Mouse (Mus musculus): ENCODE results near the gene Sugp2.

Gene Sugp2

DNA sequence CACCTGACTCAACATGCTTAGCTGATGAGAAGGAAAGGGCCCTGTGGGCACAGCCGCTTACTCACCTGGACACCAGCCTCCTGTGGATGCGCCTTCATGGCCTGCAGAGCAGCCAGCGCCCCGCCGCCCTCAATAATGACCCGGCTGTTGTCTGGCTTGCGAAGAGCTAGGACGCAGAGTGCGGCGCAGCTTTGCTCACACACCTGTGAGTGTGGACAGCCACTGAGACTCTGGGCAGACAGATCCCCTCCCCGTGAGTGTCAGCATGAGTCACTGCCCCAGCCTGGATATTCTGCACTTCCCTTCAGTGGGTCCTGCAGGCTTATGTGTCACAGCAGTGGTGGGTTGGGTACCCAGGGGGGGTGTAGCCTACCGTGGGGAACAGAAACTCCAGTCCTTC, 12.0 kb upstream of the Sugp2 start:
- DNase-seq = no peak

DNA sequence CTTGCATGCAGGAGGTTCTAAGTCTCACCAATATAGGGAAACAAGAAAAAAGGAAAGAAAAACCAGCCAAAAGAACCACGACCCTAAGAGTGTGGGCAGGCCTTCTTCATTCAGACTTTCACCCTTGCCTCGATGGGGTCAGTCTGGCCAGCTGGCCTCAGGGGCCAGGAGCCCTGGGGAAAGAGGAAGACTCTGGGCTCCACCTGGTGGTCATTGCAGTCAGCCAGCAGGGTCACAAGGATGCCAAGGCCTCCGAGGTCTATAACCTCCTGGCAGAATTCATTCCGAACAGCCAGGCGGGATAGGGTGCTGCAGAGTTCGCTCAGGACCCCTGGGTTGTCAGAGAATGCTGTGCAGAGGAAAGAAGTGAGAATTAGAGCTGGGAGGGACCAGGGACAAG, 10.7 kb upstream of the Sugp2 start:
- peak; percentile 27 for DNase-seq

DNA sequence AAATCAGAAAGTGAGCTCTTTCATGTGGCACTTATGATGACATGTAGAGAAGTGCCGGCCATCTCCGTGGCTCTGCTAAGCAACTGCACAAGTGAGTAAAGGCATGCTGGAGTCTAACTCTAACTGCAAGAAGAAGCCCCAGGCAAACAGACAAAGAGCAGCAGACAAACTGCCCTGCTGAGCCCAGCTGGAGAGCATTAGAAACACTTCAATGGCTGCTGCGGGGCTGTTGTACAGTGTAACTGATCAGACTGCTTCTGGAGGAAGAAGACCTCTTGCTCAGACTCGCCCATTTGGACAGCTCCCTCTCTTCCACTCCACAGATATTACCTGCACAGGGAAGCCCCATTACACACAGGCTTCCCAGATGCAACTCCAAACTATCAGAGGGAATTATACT, 6.0 kb upstream of the Sugp2 start:
- DNase-seq = no peak

DNA sequence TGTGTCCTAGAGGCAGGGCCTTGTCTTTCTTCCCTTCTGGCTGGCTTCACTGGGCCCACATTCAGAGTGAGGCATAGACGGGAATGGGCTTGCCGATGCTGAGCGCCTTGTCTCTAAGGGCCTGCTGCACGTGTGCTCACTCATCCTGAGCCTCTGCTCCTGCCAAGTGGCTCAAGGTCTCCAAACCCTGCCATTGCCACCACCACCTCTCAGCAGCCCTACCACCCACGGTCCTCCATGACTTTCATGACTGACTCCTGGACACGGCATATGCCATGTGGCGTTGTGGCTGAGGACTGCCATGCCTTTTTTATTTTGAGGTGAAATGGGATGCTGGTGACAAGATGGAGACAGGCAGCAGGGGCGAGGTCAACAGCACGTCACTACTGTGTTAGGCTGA, 3.2 kb upstream of the Sugp2 start:
- DNase-seq = no peak

DNA sequence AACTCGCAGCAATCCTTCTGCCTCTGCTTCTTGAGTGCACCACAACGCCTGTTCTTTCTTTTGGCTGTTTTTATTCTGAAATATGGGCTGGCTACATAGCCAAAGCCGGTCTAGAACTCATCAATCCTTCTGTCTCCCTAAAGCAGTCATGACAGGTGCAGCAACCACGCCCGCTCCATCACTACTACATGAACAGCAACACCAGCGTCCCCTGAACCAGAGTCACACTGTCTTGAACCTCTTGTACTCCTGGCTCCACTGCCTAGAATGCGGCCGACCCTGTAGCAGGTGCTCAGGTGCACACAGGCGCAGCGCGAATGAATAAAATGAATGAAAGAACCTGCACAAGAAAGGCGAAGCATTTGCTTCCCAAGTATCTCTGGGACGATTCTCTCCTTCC, 420 bp upstream of the Sugp2 start:
- no peak for DNase-seq

DNA sequence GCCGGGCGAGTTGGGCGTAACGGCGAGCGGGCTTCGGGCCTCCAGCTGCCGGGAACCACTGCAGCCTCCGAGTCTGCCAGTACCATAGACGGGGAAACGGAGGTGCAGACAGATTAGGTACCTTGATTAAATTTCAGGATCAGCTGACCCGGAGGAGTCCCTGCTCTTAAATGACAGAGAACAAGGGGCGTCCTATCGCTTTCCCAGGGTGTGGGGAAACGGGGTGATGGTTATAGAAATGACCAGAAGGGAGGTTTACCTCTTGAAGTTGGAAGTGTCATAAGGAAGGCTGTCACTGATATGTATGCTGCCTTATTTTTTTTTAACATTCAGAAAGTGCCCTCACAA, 729 bp downstream of the Sugp2 start:
- no peak for DNase-seq

DNA sequence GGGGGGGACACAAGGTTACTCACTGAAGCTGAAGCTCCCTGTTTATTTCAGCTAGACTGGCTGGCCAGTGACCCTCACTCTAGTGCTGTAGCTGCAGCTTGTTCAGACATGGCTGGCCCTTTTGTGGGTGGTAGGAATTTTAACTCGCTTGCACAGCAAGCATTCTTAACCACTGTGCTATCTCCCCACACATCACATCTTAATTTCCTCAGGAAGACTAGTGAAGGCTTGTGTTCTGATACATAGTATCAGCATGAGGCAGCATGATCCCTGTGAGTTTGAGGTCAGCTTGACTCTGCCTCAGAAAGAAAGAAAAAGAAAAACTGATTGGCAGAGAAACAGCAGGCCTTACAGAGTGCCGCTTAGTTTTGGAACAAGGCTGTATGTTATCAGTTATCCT, 3.8 kb downstream of the Sugp2 start:
- DNase-seq = no peak

DNA sequence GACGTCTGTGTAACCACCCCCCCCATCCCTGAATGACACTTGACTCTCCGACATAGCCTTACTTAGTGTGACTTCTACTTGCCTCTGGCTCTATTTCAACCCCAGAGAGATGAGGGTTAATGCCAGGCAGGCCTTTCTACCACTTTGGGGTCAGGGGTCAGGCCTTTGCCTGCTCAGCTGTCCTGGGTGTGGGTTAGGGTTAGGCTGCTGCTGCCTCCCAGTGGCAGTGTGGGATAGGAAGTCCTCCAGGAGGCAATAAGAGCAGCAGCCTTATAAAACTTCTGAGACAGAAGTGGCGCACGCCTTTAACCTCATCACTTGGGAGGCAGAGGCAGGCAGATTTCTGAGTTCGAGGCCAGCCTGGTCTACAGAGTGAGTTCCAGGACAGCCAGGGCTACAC, 6.6 kb downstream of the Sugp2 start:
- DNase-seq = peak; percentile 27

DNA sequence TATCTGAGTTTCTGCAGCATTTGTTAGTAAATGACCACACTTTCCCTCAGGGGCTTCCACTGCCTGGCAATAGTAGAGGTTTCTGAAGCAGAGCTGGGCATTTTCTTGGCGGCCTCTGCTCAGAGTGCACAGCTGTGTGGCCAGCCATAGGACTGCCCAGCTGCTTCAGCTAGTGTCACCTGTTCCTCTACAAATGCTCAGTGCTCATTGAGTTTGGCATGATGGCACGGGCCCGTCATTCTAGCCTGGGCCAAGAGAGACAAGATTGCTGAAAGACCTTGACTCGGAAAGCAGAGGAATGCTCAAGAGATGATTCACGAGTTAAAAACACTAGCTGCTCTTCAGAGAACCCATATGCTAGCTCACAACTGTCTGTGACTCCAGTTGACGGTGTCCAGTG, 12.6 kb downstream of the Sugp2 start:
- DNase-seq = no peak

DNA sequence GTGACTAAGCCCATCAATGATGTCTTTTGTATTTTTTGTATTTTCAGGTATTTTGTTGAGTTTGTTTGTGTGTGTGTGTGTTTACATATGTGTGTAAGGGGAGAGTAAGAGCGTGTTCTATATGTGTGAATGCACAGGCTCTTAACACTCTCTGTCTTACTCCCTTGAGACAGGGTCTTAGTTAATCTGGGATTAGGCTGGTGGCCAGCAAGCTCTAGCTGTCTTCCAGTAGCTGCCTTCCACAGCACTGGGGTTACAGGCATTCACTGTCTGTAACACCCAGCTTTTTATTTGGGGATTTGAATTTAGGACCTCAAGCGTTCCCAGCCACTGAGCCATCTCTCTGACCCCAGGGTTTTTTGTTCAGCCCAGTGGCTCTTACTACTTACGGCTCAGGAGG, 13.8 kb downstream of the Sugp2 start:
- no peak for DNase-seq

DNA sequence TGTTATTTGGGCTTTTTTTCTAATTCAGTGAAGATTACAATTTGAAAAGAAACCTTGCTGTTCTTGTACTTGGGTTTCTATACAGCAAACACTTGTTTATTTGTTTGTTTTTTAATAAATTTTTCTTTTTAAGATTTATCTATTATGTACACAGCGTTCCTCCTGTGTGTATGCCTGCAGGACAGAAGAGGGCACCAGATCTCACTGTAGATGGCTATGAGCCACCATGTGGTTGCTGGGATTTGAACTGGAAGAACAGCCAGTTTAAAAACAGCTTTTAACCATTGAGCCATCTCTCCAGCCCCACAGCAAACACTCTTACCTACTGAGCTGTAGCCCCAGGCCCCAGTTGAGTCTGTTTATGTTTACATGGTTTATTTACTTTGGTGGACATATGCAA, 20.6 kb downstream of the Sugp2 start:
- DNase-seq = no peak

DNA sequence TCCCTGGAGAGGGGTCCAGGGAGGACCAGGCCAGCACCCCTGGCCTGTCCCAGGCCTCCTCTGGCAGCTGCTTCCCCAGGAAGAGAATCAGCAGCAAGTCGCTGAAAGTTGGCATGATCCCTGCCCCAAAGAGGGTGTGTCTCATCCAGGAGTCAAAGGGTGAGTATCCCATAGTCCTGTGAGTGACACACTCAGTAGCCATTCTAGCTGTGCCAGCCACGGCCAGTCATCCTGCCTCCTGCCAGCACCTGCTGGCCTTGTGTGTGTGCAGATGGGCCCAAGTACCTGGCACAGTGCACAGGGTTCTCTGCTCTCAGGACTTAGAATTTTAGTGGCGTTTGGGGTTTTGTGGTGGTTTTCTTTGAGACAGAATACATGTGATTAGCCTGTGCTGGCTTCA, 23.4 kb downstream of the Sugp2 start:
- no peak for DNase-seq

DNA sequence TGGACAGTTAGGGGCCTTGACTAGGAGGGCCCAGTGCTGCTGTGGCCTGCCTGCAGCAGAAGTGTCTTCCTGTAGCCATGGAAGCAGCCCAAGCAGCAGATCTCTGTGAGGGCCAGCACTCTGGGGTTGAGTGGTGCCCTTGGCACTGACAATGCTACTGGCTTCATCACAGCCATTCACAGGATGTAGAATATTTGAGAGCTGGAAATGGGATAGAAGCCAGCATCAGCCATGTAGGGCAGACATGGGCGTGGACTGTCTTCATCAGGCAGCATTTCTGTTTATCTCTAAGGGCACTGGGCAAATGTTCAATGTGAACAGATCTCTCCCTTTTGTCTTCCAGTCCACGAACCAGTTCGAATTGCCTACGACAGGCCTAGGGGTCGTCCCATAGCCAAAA, 24.6 kb downstream of the Sugp2 start:
- no peak for DNase-seq

DNA sequence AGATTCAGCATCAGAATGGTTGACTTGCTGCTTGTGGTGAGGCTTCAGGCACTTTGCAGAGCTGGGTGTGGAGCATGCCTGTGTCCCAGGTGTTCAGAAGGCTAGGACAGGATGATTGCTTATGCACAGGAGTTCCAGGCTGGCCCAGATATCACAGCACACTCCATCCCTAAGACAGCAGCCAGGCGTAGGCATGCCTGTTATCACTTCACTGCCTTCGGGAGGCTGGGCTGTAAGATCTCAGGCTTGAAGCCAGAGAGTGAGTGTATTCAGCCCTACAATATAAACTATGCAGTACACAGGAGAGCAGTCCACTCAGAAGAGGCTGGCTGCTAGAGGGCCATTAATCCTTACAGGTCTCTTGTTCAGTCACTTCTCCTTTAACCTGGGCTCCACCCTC, 25.0 kb downstream of the Sugp2 start:
- no peak for DNase-seq

DNA sequence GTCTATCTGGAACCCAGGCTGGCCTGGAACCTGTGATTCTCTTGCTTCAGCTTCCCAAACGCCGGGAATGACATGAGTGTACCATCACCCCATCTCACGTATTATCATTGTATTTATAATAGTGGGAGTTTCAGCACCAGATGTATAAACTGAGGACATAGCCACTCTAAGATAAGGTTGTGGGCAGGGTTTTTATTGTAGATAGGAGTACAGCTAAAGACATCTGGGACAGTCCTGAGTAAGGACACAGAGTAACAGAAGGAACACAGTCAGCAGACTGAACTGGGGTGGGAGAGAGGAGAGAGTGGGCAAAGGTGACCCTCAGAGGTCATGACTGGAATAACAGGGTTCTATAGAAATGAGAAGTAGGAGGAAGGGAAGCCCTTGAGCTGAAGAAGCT, 33.6 kb downstream of the Sugp2 start:
- DNase-seq = no peak

DNA sequence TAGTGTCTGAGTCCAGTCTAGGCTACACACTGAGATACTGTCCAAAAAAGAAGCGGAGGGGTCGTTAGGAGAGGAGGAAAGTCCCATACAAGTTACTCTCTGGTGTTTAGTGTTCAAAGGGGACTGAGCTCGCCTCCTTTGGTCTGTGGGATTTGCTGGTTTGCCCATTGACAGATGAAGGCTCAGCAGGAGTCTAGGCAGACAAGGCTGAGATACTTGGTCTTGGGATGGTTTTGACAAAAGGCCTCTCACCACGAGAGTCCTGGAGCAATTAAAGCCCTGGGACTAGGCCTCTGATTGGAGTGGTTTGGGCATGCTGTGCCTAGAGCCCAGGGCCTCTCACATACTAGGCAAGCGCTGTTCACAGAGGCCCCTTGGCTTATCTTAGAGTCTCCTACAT, 34.3 kb downstream of the Sugp2 start:
- DNase-seq = no peak

DNA sequence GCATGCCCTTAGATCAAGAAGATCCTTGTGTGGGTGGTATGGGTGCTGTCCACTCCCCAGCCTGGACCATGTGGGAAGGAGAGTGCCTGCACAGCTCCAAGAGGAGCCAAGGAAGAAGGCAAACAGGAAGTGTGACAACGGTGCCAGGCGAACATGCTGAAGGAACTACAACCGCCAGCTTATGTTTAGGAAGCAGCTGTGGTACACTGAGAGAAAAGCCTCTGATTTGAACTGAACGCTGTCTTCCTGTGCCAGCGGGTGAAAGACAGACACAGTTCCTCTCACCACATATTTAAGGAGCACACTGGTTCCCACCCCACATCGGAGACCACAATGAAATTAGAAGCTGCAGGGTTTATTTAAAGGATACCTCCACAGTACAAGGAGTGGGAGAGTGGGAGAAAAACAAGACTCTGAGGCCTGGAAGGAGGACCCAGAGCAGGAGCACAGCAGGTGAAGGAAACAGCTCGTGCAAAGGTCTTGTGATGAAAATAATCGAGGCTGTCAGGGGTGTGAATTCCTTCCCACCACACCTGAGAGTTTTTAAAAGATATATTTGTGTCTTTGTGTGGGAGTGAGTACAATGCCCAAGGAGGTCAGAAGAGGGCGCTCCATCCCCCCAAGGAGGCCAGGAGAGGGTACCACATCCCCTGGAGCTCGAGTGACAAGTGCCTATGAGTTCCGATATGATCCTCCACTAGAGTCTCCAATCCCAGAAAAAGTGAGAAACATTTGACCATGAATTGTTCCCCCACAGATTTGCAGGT, 35.0 kb downstream of the Sugp2 start:
- DNase-seq = peak; percentile 51

DNA sequence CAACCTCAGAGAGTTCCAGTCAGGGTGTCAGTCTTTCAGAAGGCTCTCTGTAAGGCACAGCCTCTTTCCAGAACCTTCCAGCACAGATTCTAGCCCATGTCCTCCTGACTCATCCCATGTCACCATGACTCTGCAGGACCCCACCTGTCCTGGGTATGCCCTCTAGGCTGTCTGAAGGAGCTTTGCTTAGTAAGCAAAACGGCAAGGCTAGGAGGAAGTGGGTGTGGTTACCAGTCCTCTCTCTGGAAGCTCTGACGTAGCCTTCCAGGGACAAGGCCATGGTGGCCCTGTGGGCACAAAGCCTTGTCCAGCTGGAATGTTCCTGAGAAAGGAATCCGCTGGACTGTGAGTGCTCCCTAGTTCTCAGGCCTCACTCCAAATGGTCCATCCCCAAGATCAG, 38.9 kb downstream of the Sugp2 start:
- peak; percentile 42 for DNase-seq

DNA sequence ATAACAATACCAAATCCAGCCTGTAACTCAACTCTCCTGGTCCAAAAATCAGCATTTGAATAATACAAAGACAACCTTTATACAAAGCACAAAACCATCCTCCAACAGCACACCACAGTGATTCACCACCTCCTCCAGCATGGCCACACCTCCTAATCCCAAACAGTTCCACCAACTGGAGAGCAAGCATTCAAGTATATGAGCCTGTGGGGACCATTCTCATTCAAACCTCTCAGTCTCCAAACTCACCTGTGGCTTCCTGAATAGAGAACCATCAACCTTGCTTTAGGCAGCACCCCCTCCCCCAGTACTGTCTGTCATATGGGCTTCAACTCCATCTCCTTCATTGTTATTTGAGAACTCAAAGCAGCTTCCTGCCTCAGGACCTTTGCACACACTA, 40.3 kb downstream of the Sugp2 start:
- DNase-seq = no peak

DNA sequence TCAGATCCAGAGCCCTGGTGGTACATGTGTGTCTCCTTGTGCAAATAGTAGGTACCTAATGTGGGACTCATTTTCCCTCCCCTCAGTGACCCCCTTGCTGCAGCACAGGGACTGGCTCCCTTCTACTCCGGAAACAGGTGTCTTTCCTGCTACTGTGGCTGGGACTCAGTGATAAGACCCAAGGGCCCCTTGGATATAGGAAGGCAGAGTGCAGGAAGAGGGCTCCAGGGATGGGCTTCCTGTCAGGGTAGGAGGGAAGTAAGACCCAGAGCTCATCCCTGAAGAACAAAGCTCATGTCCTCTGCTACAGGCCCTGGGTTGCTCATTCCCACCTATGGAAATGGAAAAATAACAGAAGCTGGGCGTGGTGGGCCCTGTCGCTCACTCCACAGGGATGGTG, 42.5 kb downstream of the Sugp2 start:
- DNase-seq = no peak

DNA sequence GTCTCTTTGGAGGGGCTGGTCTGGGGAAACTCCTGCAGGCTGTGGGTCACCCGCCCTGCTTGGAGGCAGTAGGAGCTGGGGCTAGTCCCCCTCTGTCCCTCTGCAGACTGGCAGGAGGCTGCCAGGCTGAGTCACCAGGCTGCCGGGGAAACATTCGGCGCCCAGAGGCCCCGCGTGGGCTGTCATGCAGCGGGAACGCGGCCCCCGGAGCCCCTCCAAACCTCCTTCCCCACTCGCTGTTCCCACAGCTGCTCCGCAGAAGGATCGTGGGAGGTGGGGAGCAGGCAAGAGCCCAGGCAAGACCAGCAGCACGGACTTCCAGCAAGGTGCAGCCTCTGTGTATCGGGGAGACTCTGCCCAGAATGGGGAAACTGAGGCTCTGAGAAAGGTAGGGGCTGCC, 44.1 kb downstream of the Sugp2 start:
- no peak for DNase-seq

DNA sequence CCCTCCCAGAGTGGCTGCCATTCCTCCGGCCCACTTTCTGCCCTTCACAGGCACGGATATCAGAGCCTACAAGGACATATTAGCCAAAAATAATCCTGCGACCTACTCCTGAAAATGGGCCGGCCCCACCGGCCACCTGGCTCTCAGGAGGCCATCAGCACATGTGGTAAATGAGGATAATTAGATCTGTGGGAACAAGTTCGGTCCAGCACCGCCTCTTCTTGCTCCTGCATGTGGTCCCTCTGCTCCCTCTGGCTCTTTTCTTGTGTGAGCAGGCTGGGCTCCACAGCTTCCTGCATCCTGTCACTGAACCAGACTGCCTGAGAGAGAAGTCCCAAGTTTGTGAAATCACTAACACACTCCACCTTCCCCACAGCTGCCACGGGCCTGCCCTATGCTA, 45.2 kb downstream of the Sugp2 start:
- DNase-seq = no peak

DNA sequence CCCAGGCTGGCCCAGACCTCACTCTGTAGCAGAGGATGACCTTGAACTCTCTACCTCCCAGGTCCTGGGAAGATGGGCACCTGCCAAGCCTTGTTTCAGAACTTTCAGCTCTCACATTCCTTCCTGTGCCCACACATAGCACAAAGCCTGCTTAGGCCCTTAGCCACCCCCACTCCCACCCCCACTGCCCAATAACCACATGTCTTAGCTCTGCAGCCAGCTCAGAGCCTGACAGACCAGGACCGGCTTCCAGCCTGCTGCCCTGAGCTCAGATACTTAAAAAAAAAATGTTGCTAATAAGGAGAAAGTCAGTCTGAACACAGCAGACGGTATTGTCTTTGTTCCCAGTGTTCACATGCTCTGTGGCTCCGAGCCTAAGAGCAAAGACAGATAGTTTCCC, 47.0 kb downstream of the Sugp2 start:
- DNase-seq = no peak

DNA sequence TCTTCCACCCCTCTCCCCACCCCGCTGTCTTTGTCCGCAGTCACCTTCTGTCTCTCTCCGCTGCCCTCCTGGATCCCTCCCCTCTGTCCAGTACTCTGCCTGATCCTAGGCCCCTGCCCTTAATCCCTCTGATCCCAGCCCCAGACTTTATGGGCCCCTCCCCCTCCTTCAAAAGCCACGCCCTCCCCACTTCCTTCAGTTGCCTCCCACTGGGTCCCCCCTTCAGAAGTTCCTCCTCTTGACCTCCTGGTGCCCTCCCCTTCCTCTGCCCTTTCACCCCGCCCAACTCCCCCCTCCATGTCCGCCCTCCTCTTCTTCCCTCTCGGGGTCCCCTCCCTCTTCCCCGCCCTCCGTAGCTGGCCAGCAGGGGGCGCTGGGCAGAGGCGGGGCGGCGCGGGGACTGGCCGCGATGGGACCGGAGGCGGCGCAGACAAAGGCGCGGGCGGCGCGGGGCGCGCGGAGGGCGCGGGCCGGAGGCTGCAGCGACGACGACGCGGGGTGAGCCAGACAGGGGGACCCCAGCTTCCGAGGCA, 48.6 kb downstream of the Sugp2 start, which contains the start of gene Homer3:
Gene Homer3, plus strand, starts transcription at position 225 of the 533 bp plus-strand sequence.
- DNase-seq = peak; percentile 96
